ENCODE assay signal across 9 mouse cellular contexts in the genomic region with DNA sequence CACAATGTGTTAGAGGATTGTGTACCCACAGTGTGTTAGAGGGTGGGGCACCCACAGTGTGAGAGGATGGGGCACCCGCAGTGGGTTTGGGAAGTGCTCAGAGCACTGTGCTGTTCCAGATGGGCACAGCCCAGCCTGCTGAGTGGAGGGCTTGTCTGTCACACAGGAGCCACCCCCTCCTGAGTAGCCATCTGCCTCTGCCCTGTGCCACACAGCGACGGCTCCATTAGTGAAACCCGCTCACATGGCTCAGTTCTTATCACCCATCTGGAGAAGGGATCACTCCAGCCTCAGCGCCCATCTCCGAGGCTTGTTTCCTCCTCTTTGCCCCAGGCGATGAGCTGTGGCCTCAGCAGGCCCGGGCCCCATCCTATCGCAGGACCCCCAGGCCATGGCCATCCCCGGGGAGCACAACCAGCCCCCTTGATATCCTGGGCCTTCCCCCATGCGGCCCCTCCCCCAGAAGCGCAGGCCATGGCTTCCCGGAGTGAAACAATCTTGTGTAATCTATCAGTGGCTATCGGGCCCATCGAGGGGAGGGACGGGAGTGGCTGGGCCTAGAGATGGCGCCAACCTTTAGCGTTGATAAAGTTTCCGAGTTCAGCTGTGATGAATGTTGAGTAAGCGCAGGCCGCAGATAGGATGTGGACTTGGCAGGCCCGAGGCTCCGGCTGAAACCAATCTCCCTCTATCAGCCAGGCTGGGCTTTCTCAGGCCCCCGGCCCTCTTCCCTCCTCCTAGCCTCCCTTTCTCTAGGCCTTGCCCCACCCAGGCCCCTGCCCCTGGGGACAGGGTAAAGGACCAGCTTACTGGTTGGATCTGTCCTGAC. TPM values are rescaled to one million over a fixed set of nuclear protein-coding genes. Genes with fewer than 3 reads are reported as not detected.
A peak's percentile ranks its signal among the peaks of the same experiment; 100 is the strongest.
DNase-seq lines count a peak whose midpoint lies in the region; ATAC-seq lines count a peak whose summit lies in the region.
"Had no signal": no experiment of that assay in that cellular context is flagged by ENCODE, and none has a peak within 500 bp of the region (broad histone marks: within the 10 kb centered on the region; RNA-seq: fewer than 3 reads in every experiment).

No protein-coding gene starts in this region.

- no peaks in the 10 kb centered on the region for H3K36me3 ChIP-seq in neural tube, embryonic 11.5 days (ENCODE audit: control insufficient read depth, insufficient read depth, low read length)
- H3K36me3 ChIP-seq in embryonic facial prominence, embryonic 15.5 days, result no peaks in the 10 kb centered on the region
- no peaks in the 10 kb centered on the region for H3K36me3 ChIP-seq in hindbrain, embryonic 11.5 days (ENCODE audit: control insufficient read depth, insufficient read depth, low read length)
- H3K36me3 ChIP-seq in limb, embryonic 15.5 days, result no peaks in the 10 kb centered on the region

- no peak for ATAC-seq in neural tube, embryonic 11.5 days (ENCODE audit: insufficient read depth, low FRiP score, low TSS enrichment)
- no peak for ATAC-seq in embryonic facial prominence, embryonic 15.5 days (ENCODE audit: insufficient number of reproducible peaks, low FRiP score, low TSS enrichment, low read depth)
- peak; percentile 23; the same call in 1 of the 2 replicates for ATAC-seq in hindbrain, embryonic 11.5 days (ENCODE audit: low FRiP score)
- no peak for ATAC-seq in limb, embryonic 15.5 days (ENCODE audit: insufficient number of reproducible peaks, low FRiP score, low TSS enrichment, low read depth)

- peak overlapping the region; percentile 1; the same call in 1 of the 2 replicates for H3K9ac ChIP-seq in neural tube, embryonic 11.5 days (ENCODE audit: low read length)
- H3K9ac ChIP-seq in embryonic facial prominence, embryonic 15.5 days, result no peak overlapping the region
- 0 out of 2 replicates have a peak overlapping the region, but pooled peaks have one; percentile 15 for H3K9ac ChIP-seq in hindbrain, embryonic 11.5 days (ENCODE audit: low read depth, low read length)
- H3K9ac ChIP-seq in limb, embryonic 15.5 days, result no peak overlapping the region

- H3K27ac ChIP-seq in neural tube, embryonic 11.5 days (ENCODE audit: low read depth, low read length), result no peak overlapping the region
- H3K27ac ChIP-seq in embryonic facial prominence, embryonic 15.5 days (replicated peaks), result peak overlapping the region; percentile 34; the same call in 1 of the 2 replicates
- H3K27ac ChIP-seq in hindbrain, embryonic 11.5 days (ENCODE audit: low read depth, low read length), result peak overlapping the region; percentile 30; the same call in 1 of the 2 replicates
- peak overlapping the region; percentile 47; the same call in 1 of the 2 replicates for H3K27ac ChIP-seq in limb, embryonic 15.5 days

- 46% methylated on average over 24 of the region's 24 CpGs for WGBS in neural tube, embryonic 11.5 days
- WGBS in embryonic facial prominence, embryonic 15.5 days, result 36% methylated on average over 24 of the region's 24 CpGs
- WGBS in hindbrain, embryonic 11.5 days, result 39% methylated on average over 24 of the region's 24 CpGs
- 52% methylated on average over 24 of the region's 24 CpGs for WGBS in limb, embryonic 15.5 days

- no peak overlapping the region for H3K4me3 ChIP-seq in neural tube, embryonic 11.5 days (ENCODE audit: low read depth, low read length)
- no peak overlapping the region for H3K4me3 ChIP-seq in embryonic facial prominence, embryonic 15.5 days (replicated peaks)
- H3K4me3 ChIP-seq in hindbrain, embryonic 11.5 days (ENCODE audit: low read depth, low read length), result no peak overlapping the region
- H3K4me3 ChIP-seq in limb, embryonic 15.5 days, result no peak overlapping the region
- H3K4me3 ChIP-seq: myocyte had no signal

- H3K27me3 ChIP-seq in neural tube, embryonic 11.5 days (ENCODE audit: control insufficient read depth, insufficient read depth, low read length), result no peaks in the 10 kb centered on the region
- H3K27me3 ChIP-seq in embryonic facial prominence, embryonic 15.5 days, result no peaks in the 10 kb centered on the region
- H3K27me3 ChIP-seq in hindbrain, embryonic 11.5 days (ENCODE audit: control insufficient read depth, insufficient read depth, low read length), result no peaks in the 10 kb centered on the region
- no peaks in the 10 kb centered on the region for H3K27me3 ChIP-seq in limb, embryonic 15.5 days

- H3K9me3 ChIP-seq in neural tube, embryonic 11.5 days (ENCODE audit: control insufficient read depth, low read length), result no peaks in the 10 kb centered on the region
- no peaks in the 10 kb centered on the region for H3K9me3 ChIP-seq in embryonic facial prominence, embryonic 15.5 days (replicated peaks)
- no peaks in the 10 kb centered on the region for H3K9me3 ChIP-seq in hindbrain, embryonic 11.5 days (ENCODE audit: control insufficient read depth, low read length)
- H3K9me3 ChIP-seq in limb, embryonic 15.5 days, result no peaks in the 10 kb centered on the region

- DNase-seq in neural tube, embryonic 11.5 days (ENCODE audit: low spot score), result no peak
- no peak for DNase-seq in neural tube, embryonic 10.5 days (ENCODE audit: extremely low spot score, low spot score)
- peak; percentile 27 for DNase-seq in hindbrain, embryonic 11.5 days (ENCODE audit: low spot score)
- peak; percentile 61 for DNase-seq in retina, embryonic 14.5 days (ENCODE audit: low spot score)
- DNase-seq in B cell, adult 2 months, result no peak
- DNase-seq in gastrocnemius, adult 18-20 months (ENCODE audit: low spot score), result no peak

- no peak overlapping the region for H3K4me2 ChIP-seq in neural tube, embryonic 11.5 days (ENCODE audit: low read depth)
- H3K4me2 ChIP-seq in embryonic facial prominence, embryonic 15.5 days (replicated peaks), result no peak overlapping the region
- H3K4me2 ChIP-seq in hindbrain, embryonic 11.5 days (replicated peaks; ENCODE audit: low read depth, low read length), result no peak overlapping the region
- no peak overlapping the region for H3K4me2 ChIP-seq in limb, embryonic 15.5 days

- H3K4me1 ChIP-seq in neural tube, embryonic 11.5 days (ENCODE audit: control insufficient read depth, insufficient read depth, low read length), result peaks cover 21% of the 10 kb centered on the region; the same call in 1 of the 2 replicates
- H3K4me1 ChIP-seq in embryonic facial prominence, embryonic 15.5 days, result peaks cover 42% of the 10 kb centered on the region
- peaks cover 13% of the 10 kb centered on the region for H3K4me1 ChIP-seq in hindbrain, embryonic 11.5 days (replicated peaks; ENCODE audit: control insufficient read depth, insufficient read depth, low read length)
- peaks cover 28% of the 10 kb centered on the region for H3K4me1 ChIP-seq in limb, embryonic 15.5 days

RNA-seq across cellular contexts. Expression of gene Zfpm1, which starts 14.4 kb away (rescaled TPM):
- 1.2 and 1.5 TPM in 2 replicates for polyA plus RNA-seq in neural tube, embryonic 11.5 days (2014; fragmentation: Nextera tagmentation; extraction: Ambion mirVana)
- polyA plus RNA-seq in embryonic facial prominence, embryonic 15.5 days (2015; fragmentation: Nextera tagmentation; extraction: Ambion mirVana), result 1.4 and 1.6 TPM in 2 replicates
- 1.6 and 1.9 TPM in 2 replicates for polyA plus RNA-seq in hindbrain, embryonic 11.5 days (2014; fragmentation: Nextera tagmentation; extraction: Ambion mirVana)
- polyA plus RNA-seq in limb, embryonic 15.5 days (2015; fragmentation: Nextera tagmentation; extraction: Ambion mirVana), result 1.1 and 1.2 TPM in 2 replicates
- 1 to 10 TPM; 6.6 to 7.5 TPM for total RNA-seq in gastrocnemius, adult 18-20 months (2021)

Comparison
In these comparisons a context has a peak if more than half of its experiments do, and no peak if none do; other contexts are left out.
1. DNase-seq: peak in hindbrain, embryonic 11.5 days (single experiment) and retina, embryonic 14.5 days (single experiment); none in neural tube, embryonic 11.5 days (single experiment), neural tube, embryonic 10.5 days (single experiment), B cell, adult 2 months (0 of 2) and gastrocnemius, adult 18-20 months (single experiment).
2. H3K9ac ChIP-seq: peak in neural tube, embryonic 11.5 days (single experiment) and hindbrain, embryonic 11.5 days (single experiment); none in embryonic facial prominence, embryonic 15.5 days (single experiment) and limb, embryonic 15.5 days (single experiment).